10 mouse cellular contexts compared by ENCODE assay signal in the genomic region with DNA sequence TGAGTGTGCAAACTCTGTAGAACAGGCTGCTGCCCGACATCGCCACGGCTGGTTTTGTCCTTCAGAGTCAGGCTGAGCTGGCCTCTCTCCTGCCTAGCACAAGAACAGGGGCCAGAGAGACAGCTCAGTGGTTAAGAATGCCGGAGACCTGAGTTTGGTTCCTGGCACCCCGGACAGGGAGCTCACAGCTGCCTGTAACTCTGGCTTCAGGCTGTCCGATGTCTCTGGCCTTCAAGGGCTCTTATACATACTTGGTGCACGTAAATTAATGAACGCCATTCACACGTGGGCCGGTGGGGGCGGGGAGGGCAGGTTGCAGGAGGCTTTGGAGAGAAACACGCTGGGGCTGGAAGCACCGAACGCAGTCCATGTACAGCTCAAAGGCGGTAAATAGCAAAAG. TPM values are rescaled to one million over a fixed set of nuclear protein-coding genes. Genes with fewer than 3 reads are reported as not detected.
A peak's percentile ranks its signal among the peaks of the same experiment; 100 is the strongest.
DNase-seq lines count a peak whose midpoint lies in the region; ATAC-seq and TF ChIP-seq lines count a peak whose summit lies in the region.
"Had no signal": no experiment of that assay in that cellular context is flagged by ENCODE, and none has a peak within 500 bp of the region (broad histone marks: within the 10 kb centered on the region; RNA-seq: fewer than 3 reads in every experiment).

No protein-coding gene starts in this region.

- H3K4me2 ChIP-seq in limb, embryonic 14.5 days (replicated peaks; ENCODE audit: low read depth, low read length, severe bottlenecking), result peak overlapping the region; percentile 46
- peak overlapping the region; percentile 43 for H3K4me2 ChIP-seq in stomach, postnatal 0 days (replicated peaks; ENCODE audit: low read depth)

- no peaks in the 10 kb centered on the region for H3K9me3 ChIP-seq in limb, embryonic 14.5 days (ENCODE audit: control insufficient read depth, low read length)
- H3K9me3 ChIP-seq in stomach, postnatal 0 days (ENCODE audit: control insufficient read depth, low read length), result no peaks in the 10 kb centered on the region
- H3K9me3 ChIP-seq: forebrain, embryonic 15.5 days had no signal

- H3K9ac ChIP-seq in limb, embryonic 14.5 days (ENCODE audit: low read depth, low read length, severe bottlenecking), result no peak overlapping the region
- no peak overlapping the region for H3K9ac ChIP-seq in stomach, postnatal 0 days (ENCODE audit: low read length)
- H3K9ac ChIP-seq: forebrain, embryonic 15.5 days had no signal

- H3K4me3 ChIP-seq in limb, embryonic 14.5 days (replicated peaks; ENCODE audit: low read length), result peak overlapping the region; percentile 17
- H3K4me3 ChIP-seq in stomach, postnatal 0 days (ENCODE audit: low read depth, low read length), result no peak overlapping the region
- no peak overlapping the region for H3K4me3 ChIP-seq in left cerebral cortex, adult 2 months

- peaks cover 35% of the 10 kb centered on the region for H3K4me1 ChIP-seq in limb, embryonic 14.5 days (ENCODE audit: control insufficient read depth, insufficient read depth, low read length)
- peaks cover 6% of the 10 kb centered on the region for H3K4me1 ChIP-seq in stomach, postnatal 0 days (replicated peaks; ENCODE audit: control insufficient read depth, insufficient read depth)

- 16% methylated on average over 15 of the region's 15 CpGs for WGBS in limb, embryonic 14.5 days
- WGBS in stomach, postnatal 0 days, result 51% methylated on average over 15 of the region's 15 CpGs

- no peak for TF ChIP-seq CTCF in stomach, postnatal 0 days (IDR thresholded peaks at IDR 0.05; ENCODE audit: low read depth)
- TF ChIP-seq CTCF in left cerebral cortex, adult 2 months (IDR thresholded peaks at IDR 0.05), result no peak

- TF ChIP-seq POLR2A in limb, embryonic 14.5 days (IDR thresholded peaks at IDR 0.05; ENCODE audit: borderline replicate concordance, extremely low read depth, insufficient read depth, insufficient read length), result no peak

- peak overlapping the region; percentile 63; the same call in 1 of the 2 replicates for H3K27ac ChIP-seq in limb, embryonic 14.5 days (replicated peaks; ENCODE audit: low read depth, low read length)
- H3K27ac ChIP-seq in stomach, postnatal 0 days (replicated peaks), result no peak overlapping the region; the same call in 1 of the 2 replicates
- H3K27ac ChIP-seq in left cerebral cortex, adult 2 months, result no peak overlapping the region
- H3K27ac ChIP-seq: forebrain, embryonic 15.5 days had no signal

- no peak for TF ChIP-seq EP300 in stomach, postnatal 0 days (optimal IDR thresholded peaks at IDR 0.05)

- intact Hi-C loops in left cerebral cortex, adult 2 months (cut with DNase I), result no loop called here

- H3K36me3 ChIP-seq in limb, embryonic 14.5 days (ENCODE audit: control insufficient read depth, insufficient read depth, low read length), result no peaks in the 10 kb centered on the region
- H3K36me3 ChIP-seq in stomach, postnatal 0 days (ENCODE audit: control insufficient read depth, insufficient read depth, low read length), result no peaks in the 10 kb centered on the region
- H3K36me3 ChIP-seq: forebrain, embryonic 15.5 days had no signal

- no peak for ATAC-seq in limb, embryonic 14.5 days (ENCODE audit: low FRiP score, low read depth)
- ATAC-seq in stomach, postnatal 0 days (ENCODE audit: low FRiP score, low TSS enrichment), result no peak
- ATAC-seq: forebrain, embryonic 15.5 days had no signal

- 0 out of 2 replicates have a peak, but pooled peaks cover 4% of the 10 kb centered on the region for H3K27me3 ChIP-seq in limb, embryonic 14.5 days (ENCODE audit: control insufficient read depth, insufficient read depth, low read length)
- no peaks in the 10 kb centered on the region for H3K27me3 ChIP-seq in stomach, postnatal 0 days (ENCODE audit: control insufficient read depth, insufficient read depth, low read length)

- peak; percentile 29 for DNase-seq in embryo, embryonic 9.5 days (ENCODE audit: extremely low spot score)
- no peak for DNase-seq in embryo, embryonic 10 days (ENCODE audit: low spot score)
- peak; percentile 43 to 64 for DNase-seq in lung, adult 18-20 months
- no peak for DNase-seq in lung, postnatal 25 days (ENCODE audit: low spot score)
- DNase-seq in limb, embryonic 14.5 days (ENCODE audit: low spot score), result no peak
- peak; percentile 40 for DNase-seq in stomach, postnatal 0 days (ENCODE audit: low spot score)
- no peak for DNase-seq in left cerebral cortex, adult 2 months (ENCODE audit: extremely low spot score in 1 of 2, low spot score in 2 of 2)
- DNase-seq in spleen, adult 18-20 months, result no peak
- DNase-seq: cerebellum, adult 8-10 months had no signal

RNA-seq across cellular contexts. Expression of a gene that starts 50.6 kb away (rescaled TPM):
- polyA plus RNA-seq in limb, embryonic 14.5 days (2012; rRNA removed), result 352 and 733 TPM in 2 replicates
- 231 and 233 TPM in 2 replicates for polyA plus RNA-seq in limb, embryonic 14.5 days (2014; fragmentation: Nextera tagmentation; extraction: Ambion mirVana)
- 116 and 127 TPM in 2 replicates for polyA plus RNA-seq in stomach, postnatal 0 days (2015; fragmentation: Nextera tagmentation; extraction: Ambion mirVana)
- 100 to 1,000 TPM; 282 to 308 TPM for total RNA-seq in left cerebral cortex, adult 2 months (2021)

Comparison
In these comparisons a context has a peak if more than half of its experiments do, and no peak if none do; other contexts are left out.
1. DNase-seq: peak in embryo, embryonic 9.5 days (single experiment), lung, adult 18-20 months (2 of 2) and stomach, postnatal 0 days (single experiment); none in embryo, embryonic 10 days (single experiment), lung, postnatal 25 days (single experiment), limb, embryonic 14.5 days (single experiment), left cerebral cortex, adult 2 months (0 of 2) and spleen, adult 18-20 months (0 of 2).